Mouse (Mus musculus) layer of hippocampus, adult 2 months (tissue): ENCODE measurements around the gene Tmprss11b. TPM values are rescaled to one million over a fixed set of nuclear protein-coding genes. Genes with fewer than 3 reads are reported as not detected.
"Not testable (repeated sequence)": the region's sequence is repeated elsewhere in the genome, so short reads cannot be mapped to it uniquely, and the experiment has no call there.

Experiments used
- DNase-seq, 2 experiments: peaks; one replicate each; pipeline ENCODE4 v3.0.0; 2022; ENCODE audit warnings: low spot score in 2 of 2
- H3K27ac ChIP-seq: fragments of 200-600 bp; 2 replicates; pipeline ENCODE4 v1.8.1; 2022
- H3K4me3 ChIP-seq: fragments of 200-600 bp; 2 replicates; pipeline ENCODE4 v1.8.1; 2022; ENCODE audit warnings: mild to moderate bottlenecking
- CTCF ChIP-seq: fragments of 200-600 bp; conservative IDR thresholded peaks from 2 replicates; pipeline ENCODE4 v1.8.1; 2022; ENCODE audit warnings: antibody characterized with exemption, mild to moderate bottlenecking, moderate library complexity
- long read RNA-seq, 2 experiments: library from polyadenylated mRNA; stranded (forward); transcript quantifications; one replicate each; pipeline ENCODE4 v2.0.0; 2021; ENCODE audit warnings: borderline mapping rate in 2 of 2
- total RNA-seq, 2 experiments: library from RNA; stranded (reverse); gene quantifications; 2 replicates each; pipeline ENCODE4 v1.2.3; 2021

Tmprss11b gene
- not detected for total RNA-seq
- long read RNA-seq, experiment 1, result 0 reads
- long read RNA-seq, experiment 2, result 0 reads

DNA sequence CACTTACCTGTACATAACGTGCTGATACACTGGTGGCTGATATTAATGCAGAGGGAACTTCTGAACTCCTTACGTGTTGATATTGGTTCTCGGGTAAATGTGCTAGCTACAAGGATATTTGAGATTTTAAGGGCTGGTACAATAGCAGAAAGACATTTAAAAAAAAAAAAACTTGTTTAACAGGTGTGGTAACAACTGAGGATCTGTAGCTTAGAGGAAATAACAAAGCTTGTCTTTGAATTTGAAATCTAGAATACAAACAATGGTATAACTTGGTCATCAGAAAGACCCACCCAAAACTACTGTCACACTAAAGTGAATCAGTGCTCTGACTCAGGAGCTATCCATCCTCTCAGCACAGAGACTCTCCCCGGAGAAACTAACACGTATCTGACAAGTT is at the start of gene Tmprss11b:
TSS of gene Tmprss11b (minus strand) at position 101 of the 400 bp plus-strand sequence.
- no peak within 1 kb of the TSS for H3K27ac ChIP-seq
- no peak for DNase-seq
- no peak for TF ChIP-seq CTCF
- no peak within 1 kb of the TSS for H3K4me3 ChIP-seq

DNA sequence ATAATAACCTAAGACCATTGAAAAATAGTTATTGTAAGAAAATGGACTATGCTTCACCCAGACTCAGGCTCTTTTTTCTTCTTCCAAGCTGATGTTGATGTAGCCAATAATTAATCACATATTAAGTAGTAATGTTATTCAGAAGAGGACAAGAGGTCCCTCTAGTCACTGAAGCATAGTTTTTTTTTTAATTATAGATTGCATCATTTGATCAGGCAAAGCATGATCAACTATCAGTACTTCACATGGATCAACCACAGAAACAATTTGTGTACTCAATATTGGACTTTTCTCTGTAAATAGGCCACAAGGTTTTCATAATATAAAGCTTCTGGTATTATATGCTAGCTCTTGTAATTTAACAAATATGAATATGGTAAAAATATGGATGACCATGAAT is 48.9 kb upstream of the Tmprss11b start:
- Histone ChIP-seq H3K4me3 (no peak overlapping the region), H3K27ac (no peak overlapping the region)
- no peak for DNase-seq
- no peak for TF ChIP-seq CTCF

GRCm38 (mm10) chr5:86722820-86723460 is 46.8 kb upstream of the Tmprss11b start:
- H3K27ac ChIP-seq, result peak overlapping the region; percentile 80
- DNase-seq, result no peak
- TF ChIP-seq CTCF, result no peak
- H3K4me3 ChIP-seq, result no peak overlapping the region

DNA sequence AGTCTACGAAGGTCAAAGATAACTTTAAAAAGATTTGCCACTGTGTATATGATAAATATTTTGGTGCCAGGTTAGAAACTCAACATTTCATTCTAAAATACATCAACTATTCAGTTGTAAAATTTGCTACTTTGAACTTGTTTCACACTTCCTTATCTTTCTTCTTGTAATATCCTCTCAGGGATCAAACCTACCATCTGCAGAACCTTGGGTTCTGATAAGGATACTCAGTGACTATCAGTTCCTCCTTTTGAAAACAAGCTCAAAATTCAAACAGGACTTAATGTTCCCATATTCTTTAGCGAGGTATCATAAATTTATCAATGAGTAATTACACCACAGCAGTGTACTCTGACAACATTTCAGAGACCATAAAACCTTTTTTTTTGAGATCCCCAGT is 38.8 kb upstream of the Tmprss11b start:
- H3K27ac ChIP-seq, result no peak overlapping the region
- DNase-seq, result no peak
- no peak overlapping the region for H3K4me3 ChIP-seq
- TF ChIP-seq CTCF, result no peak

GRCm38 (mm10) chr5:86704923-86705322 is 28.8 kb upstream of the Tmprss11b start:
- no peak for DNase-seq
- peak; percentile 70 for TF ChIP-seq CTCF
- Histone ChIP-seq H3K27ac (no peak overlapping the region), H3K4me3 (no peak overlapping the region)

- peak; percentile 57 to 78 for DNase-seq
- peak; percentile 92 for TF ChIP-seq CTCF
- H3K4me3 ChIP-seq, result no peak overlapping the region
- H3K27ac ChIP-seq, result no peak overlapping the region
Measured at GRCm38 (mm10) chr5:86684667-86685066, 8.5 kb upstream of the Tmprss11b start.

- H3K27ac ChIP-seq, H3K4me3 ChIP-seq: not testable (repeated sequence)
- DNase-seq, result peak in 1 of 2 experiments; percentile 57
- TF ChIP-seq CTCF, result peak; percentile 74
Measured at GRCm38 (mm10) chr5:86649185-86649584, 27.0 kb downstream of the Tmprss11b start.

DNA sequence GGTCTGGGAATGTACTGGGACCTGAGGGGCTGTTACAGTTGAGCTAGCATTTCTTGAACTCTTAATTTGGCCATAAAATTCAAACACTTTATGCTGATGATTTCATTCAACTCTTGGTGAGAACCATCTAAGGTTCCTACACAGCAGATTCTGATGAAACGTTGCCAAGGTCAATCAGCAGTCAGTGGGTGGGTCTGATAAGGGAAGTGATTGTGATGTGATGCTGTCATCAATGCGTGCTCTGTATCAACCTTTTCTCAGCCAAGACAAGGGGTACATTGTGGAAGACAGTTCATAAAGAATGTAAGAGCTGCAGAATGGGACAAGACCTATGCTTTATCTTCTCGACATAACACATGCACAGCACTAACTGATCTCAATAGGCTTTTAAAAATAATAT is 35.4 kb downstream of the Tmprss11b start:
- DNase-seq, result no peak
- no peak overlapping the region for H3K4me3 ChIP-seq
- H3K27ac ChIP-seq, result no peak overlapping the region
- TF ChIP-seq CTCF, result no peak

DNA sequence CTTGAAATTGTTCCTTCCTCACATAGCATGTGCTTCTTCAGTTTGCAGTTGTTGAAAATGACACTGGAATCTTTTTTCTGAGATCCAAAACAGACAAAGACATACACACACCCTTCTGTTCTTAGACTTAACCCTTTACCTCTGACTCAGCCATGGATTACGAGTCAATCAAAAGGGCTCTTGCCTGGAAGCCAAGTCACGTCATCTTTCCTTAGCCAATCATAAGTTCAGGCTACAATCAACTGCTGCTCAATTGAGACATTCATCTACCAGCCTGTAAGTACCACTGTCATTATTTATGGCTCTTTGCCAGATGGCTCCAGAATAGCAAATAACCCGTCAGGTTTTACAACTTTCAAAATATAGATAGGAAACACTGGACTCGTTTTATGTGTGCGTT is 43.8 kb downstream of the Tmprss11b start, which contains the start of gene Tmprss11f:
TSS of gene Tmprss11f (minus strand) at position 101 of the 400 bp plus-strand sequence.
- Histone ChIP-seq H3K27ac (no peak within 1 kb of the TSS), H3K4me3 (no peak within 1 kb of the TSS)
- DNase-seq, result no peak
- no peak for TF ChIP-seq CTCF

DNA sequence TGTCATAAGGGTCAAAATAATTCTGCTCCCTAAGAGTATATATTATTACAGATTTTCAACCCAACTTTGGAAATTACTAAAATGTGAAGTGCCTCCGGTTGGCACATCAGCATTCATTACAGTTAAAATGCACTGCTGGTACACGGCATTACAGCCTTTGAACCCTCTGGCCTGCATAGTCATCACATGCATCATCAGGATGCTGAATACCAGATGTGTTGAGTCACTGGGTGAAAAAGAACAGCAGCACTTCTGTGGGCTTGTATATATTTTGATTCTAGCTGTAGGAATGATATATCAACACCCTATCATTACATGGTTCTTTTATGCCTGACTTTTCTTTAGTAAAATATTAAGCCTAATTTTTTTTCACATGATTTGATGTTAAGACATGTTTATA is 45.5 kb downstream of the Tmprss11b start:
- TF ChIP-seq CTCF, result no peak
- Histone ChIP-seq H3K4me3 (no peak overlapping the region), H3K27ac (no peak overlapping the region)
- no peak for DNase-seq

DNA sequence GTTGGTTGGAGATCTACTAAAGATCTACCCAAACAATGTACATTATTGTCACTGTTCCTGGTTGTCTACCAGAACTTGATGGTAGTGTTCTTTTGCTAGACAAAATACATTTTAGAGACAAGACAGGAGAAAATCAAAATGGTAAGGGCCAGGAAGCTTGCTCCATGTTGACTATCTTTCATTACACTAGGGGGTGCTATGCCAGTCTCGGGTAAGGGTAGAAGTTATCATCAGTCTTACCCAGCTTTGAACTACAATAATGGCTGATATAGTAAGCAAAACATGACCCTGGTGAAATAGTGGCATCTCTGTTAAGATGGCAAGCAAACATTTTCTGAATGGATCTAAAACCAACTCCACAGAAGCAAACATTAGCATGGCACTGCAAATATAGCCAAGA is 54.4 kb downstream of the Tmprss11b start:
- DNase-seq, result no peak
- no peak overlapping the region for H3K27ac ChIP-seq
- no peak overlapping the region for H3K4me3 ChIP-seq
- TF ChIP-seq CTCF, result no peak

Other genes with a start within 250 kb of the Tmprss11b start
- gene Tmprss11a, start 207.4 kb downstream of the Tmprss11b start, total RNA-seq, result not detected
- not detected for gene Tmprss11g, start 157.8 kb downstream of the Tmprss11b start, total RNA-seq
- not detected for gene Tmprss11f, start 43.9 kb downstream of the Tmprss11b start, total RNA-seq
- not detected for gene Tmprss11e, start 69.5 kb upstream of the Tmprss11b start, total RNA-seq
- 10 to 100 TPM; 64.5 to 65.3 TPM for gene Ythdc1, start 127.9 kb upstream of the Tmprss11b start, total RNA-seq
- gene Ugt2b34, start 230.6 kb upstream of the Tmprss11b start, total RNA-seq, result not detected